Mouse (Mus musculus) C2C12 (cell line): ENCODE measurements around the gene Zfp422. TPM values are rescaled to one million over a fixed set of nuclear protein-coding genes. Genes with fewer than 3 reads are reported as not detected.

Source experiments
- H3K27me3 ChIP-seq: one replicate; pipeline ENCODE4 v1.6.1; 2011; ENCODE audit not compliant: control insufficient read depth, insufficient read depth, insufficient read length
- H3K36me3 ChIP-seq: one replicate; pipeline ENCODE4 v1.6.1; 2011; ENCODE audit not compliant: control insufficient read depth, insufficient read depth
- H3K4me3 ChIP-seq: one replicate; pipeline ENCODE4 v1.5.1; 2011; ENCODE audit warnings: mild to moderate bottlenecking, control low read depth; ENCODE audit not compliant: poor library complexity, insufficient read depth, severe bottlenecking
- H3K79me2 ChIP-seq: one replicate; pipeline ENCODE4 v1.6.1; 2011; ENCODE audit not compliant: control insufficient read depth, insufficient read depth
- H3K79me3 ChIP-seq: one replicate; pipeline ENCODE4 v1.6.1; 2011; ENCODE audit warnings: low read depth, control low read depth
- H3ac ChIP-seq: one replicate; pipeline ENCODE3; 2011; ENCODE audit warnings: low read depth; ENCODE audit not compliant: control insufficient read depth, insufficient read length
- CEBPB ChIP-seq: IDR thresholded peaks from one replicate; pipeline ENCODE4 v1.6.1; 2011; ENCODE audit warnings: low read depth, mild to moderate bottlenecking, control low read depth, moderate library complexity
- CTCF ChIP-seq: IDR thresholded peaks from one replicate; pipeline ENCODE4 v1.5.1; 2011; ENCODE audit not compliant: control insufficient read depth, insufficient read depth, insufficient read length
- FOSL1 ChIP-seq: IDR thresholded peaks from one replicate; pipeline ENCODE4 v1.8.0; 2011; ENCODE audit warnings: mild to moderate bottlenecking, low read length; ENCODE audit not compliant: poor library complexity, insufficient read depth, severe bottlenecking
- MAX ChIP-seq: IDR thresholded peaks from one replicate; pipeline ENCODE4 v1.6.1; 2011; ENCODE audit warnings: mild to moderate bottlenecking, control low read depth
- MYOD1 ChIP-seq: IDR thresholded peaks from one replicate; pipeline ENCODE4 v1.6.1; 2011; ENCODE audit warnings: low read depth; ENCODE audit not compliant: control insufficient read depth, insufficient read length
- MYOG ChIP-seq: IDR thresholded peaks from one replicate; pipeline ENCODE4 v1.6.1; 2011; ENCODE audit not compliant: control insufficient read depth, insufficient read length; ENCODE audit errors: extremely low read depth
- USF1 ChIP-seq: IDR thresholded peaks from one replicate; pipeline ENCODE4 v1.6.1; 2011; ENCODE audit warnings: low read depth, mild to moderate bottlenecking, control low read depth, moderate library complexity
- polyA plus RNA-seq: library from polyadenylated mRNA; unstranded; fragments of >200 nt; fragmentation: generic; extraction: Trizol; gene quantifications from one replicate; pipeline ENCODE4 v1.2.1, GENCODE M21; 2012; ENCODE audit warnings: missing spikeins

The Zfp422 gene
- polyA plus RNA-seq, 1 experiment = 7.5 TPM

GRCm38 (mm10) chr6:116671768-116672167 lies 43.0 kb upstream of the Zfp422 start:
- H3ac ChIP-seq = no peak overlapping the region

GRCm38 (mm10) chr6:116671031-116671430 lies 42.2 kb upstream of the Zfp422 start:
- H3K4me3 ChIP-seq = no peak overlapping the region
- H3K79me3 ChIP-seq = no peaks in the 10 kb centered on the region
- no peaks in the 10 kb centered on the region for H3K27me3 ChIP-seq
- no peak overlapping the region for H3ac ChIP-seq
- no peaks in the 10 kb centered on the region for H3K36me3 ChIP-seq
- no peaks in the 10 kb centered on the region for H3K79me2 ChIP-seq
- no peak for TF ChIP-seq USF1
- no peak for TF ChIP-seq CTCF
- no peak for TF ChIP-seq FOSL1
- TF ChIP-seq CEBPB = no peak
- no peak for TF ChIP-seq MYOD1
- TF ChIP-seq MAX = no peak

More at GRCm38 (mm10) chr6:116671768-116672167, 43.0 kb upstream of the Zfp422 start:
- Histone ChIP-seq H3K36me3 (no peaks in the 10 kb centered on the region), H3K79me2 (no peaks in the 10 kb centered on the region), H3K4me3 (no peak overlapping the region), H3K79me3 (no peaks in the 10 kb centered on the region), H3K27me3 (no peaks in the 10 kb centered on the region)
- TF ChIP-seq FOSL1 (no peak), CEBPB (no peak), USF1 (no peak), MAX (no peak), MYOG (no peak), MYOD1 (no peak)

DNA sequence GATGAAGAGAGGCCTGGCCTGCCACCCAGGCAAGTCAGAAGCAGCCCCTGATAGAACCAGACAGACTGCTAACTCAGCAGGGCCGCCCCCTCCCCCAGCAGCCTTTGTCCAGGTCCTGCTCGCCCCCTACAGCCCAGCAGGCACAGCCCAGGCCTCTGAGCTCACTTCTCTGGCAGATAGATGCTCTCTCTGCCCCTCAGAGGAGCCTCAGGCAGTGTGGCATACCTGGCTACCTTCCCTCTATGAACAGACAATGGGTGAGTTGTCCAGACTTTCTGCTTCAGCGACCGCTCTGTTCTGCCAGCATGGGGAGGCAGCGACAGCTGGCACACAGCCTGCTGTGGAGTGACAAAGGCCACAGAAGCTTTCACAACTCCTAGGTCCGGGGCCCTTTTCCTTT lies 41.3 kb upstream of the Zfp422 start:
- Histone ChIP-seq H3K79me2 (no peaks in the 10 kb centered on the region), H3K79me3 (no peaks in the 10 kb centered on the region), H3ac (no peak overlapping the region), H3K27me3 (no peaks in the 10 kb centered on the region), H3K4me3 (no peak overlapping the region), H3K36me3 (no peaks in the 10 kb centered on the region)
- TF ChIP-seq CEBPB = no peak

DNA sequence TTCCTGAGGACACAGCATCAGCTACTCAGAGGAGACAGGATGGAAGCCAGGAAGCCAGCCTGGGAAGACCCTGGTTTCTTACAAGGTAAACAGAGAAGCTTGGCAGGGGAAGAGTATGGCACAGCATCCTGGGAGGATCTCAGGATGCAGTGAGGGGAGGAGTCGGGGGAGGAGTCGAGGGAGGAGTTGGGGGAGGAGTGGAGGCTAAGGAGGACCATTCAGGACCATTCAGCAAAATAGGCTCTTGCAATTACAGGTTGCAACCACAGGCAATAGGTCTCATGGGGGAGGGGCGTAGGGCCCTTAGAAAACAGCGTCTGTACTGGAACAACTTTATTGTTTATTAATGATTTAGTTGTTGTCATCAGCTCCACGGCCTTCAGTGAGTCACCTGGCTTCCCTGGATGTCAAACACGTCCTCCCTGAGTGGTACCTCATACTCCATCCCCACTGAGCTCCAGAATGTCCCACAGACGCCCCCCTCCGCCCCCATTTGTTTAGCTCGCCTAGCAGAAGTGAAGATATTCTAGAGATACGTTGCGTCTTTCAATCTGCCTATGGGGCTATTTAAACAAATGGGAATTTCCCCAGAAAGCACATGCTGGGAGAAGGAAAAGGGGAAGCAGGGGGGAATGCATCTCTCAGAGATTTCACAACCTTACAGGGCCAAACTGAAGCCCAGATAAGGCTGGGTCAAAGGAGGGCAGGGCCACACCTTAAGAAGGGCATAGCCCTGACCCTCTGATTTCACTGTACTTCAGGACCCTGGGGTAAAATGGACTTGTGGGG lies 40.1 kb upstream of the Zfp422 start:
- Histone ChIP-seq H3ac (no peak overlapping the region), H3K79me2 (no peaks in the 10 kb centered on the region), H3K36me3 (no peaks in the 10 kb centered on the region), H3K4me3 (no peak overlapping the region), H3K27me3 (no peaks in the 10 kb centered on the region), H3K79me3 (no peaks in the 10 kb centered on the region)
- TF ChIP-seq MYOG = no peak
- TF ChIP-seq MAX = no peak
- TF ChIP-seq MYOD1 = no peak
- no peak for TF ChIP-seq CTCF
- TF ChIP-seq USF1 = no peak
- TF ChIP-seq CEBPB = no peak
- no peak for TF ChIP-seq FOSL1

GRCm38 (mm10) chr6:116667382-116667781 lies 38.6 kb upstream of the Zfp422 start:
- H3K36me3 ChIP-seq = no peaks in the 10 kb centered on the region
- no peak overlapping the region for H3ac ChIP-seq
- H3K79me3 ChIP-seq = no peaks in the 10 kb centered on the region
- H3K27me3 ChIP-seq = no peaks in the 10 kb centered on the region
- TF ChIP-seq USF1 (no peak), MYOG (no peak), CTCF (no peak), FOSL1 (no peak)
- no peak overlapping the region for H3K4me3 ChIP-seq
- H3K79me2 ChIP-seq = no peaks in the 10 kb centered on the region

- no peak overlapping the region for H3ac ChIP-seq
- no peaks in the 10 kb centered on the region for H3K36me3 ChIP-seq
- no peaks in the 10 kb centered on the region for H3K79me2 ChIP-seq
- H3K4me3 ChIP-seq = no peak overlapping the region
- TF ChIP-seq CEBPB (no peak), MYOD1 (no peak), USF1 (no peak), MYOG (no peak), FOSL1 (no peak), MAX (no peak), CTCF (no peak)
- no peaks in the 10 kb centered on the region for H3K27me3 ChIP-seq
- H3K79me3 ChIP-seq = no peaks in the 10 kb centered on the region
Measured at GRCm38 (mm10) chr6:116666892-116667291, 38.1 kb upstream of the Zfp422 start.
